Mouse (Mus musculus) forelimb bud, embryonic 11.5 days (tissue): Measurements from ENCODE around the gene Capn2.

Experiments used
- DNase-seq: peaks from one replicate; pipeline ENCODE4 v3.0.0-alpha.2; 2012; ENCODE audit warnings: low read depth, low spot score

Gene Capn2

DNA sequence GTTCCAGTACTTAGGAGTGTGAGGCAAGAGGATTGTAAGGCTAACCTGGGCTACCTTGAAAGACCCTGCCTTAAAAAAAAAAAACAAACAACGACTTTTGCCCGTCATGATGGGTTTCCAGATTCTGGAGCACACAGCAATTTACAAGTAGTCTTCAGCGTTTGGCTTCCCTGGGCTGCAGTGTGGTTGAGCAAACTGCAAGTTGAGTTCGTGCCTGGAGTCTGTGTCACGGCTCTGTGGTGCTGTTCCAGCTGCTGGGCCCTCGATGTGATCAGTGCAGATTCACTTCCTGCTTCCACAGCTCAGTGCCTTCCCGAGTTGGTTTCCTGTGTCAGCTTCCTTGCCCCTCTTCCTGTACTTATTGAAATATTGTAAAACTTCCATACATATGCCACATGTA is 56.1 kb downstream of the Capn2 start:
- no peak for DNase-seq

DNA sequence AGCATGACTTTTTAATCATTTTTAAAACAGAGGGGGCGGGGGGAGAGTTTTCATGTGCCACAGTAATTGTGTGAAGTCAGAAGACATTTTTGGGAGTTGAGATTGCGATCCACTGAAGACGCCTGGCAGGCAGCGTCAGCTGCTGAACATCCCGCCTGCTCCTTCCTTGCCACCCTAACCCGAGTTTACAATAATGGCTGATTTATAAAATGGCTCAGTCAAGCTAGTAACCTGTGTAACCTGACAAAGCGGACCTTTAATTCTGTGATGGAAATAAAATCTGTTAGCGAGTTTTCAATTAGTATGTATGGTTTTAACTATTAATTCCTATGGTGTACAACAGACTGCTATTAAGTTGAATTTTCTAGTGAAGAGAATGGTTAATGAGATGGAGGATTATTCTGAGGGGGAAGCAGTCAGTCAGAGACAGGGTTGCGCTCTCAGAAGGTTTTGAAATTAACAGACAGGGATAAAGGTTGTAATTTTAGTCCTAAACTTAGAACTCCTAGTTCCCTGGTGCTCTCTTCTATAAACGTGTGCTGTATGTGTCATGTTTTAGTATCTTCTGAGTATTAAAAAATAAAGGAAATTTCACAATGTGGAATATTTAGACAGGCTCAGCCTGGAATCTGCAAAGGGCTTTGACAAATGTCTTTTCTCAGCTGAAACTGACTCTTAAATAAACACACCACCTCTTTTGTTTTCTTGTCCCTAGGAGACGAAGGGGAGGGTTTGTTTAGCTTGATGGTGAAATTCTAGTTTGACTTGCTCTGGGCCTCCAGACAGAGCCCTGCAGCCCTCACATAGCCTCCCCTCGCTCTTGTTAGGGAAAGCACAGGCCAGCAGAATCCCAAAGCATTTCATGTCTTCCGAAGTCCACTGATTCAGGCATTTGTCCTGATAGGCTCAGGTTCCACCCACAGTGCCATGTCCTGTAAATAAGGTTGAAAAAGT is 56.8 kb downstream of the Capn2 start:
- DNase-seq: no peak

GRCm38 (mm10) chr1:182459436-182459835 is 58.0 kb downstream of the Capn2 start:
- no peak for DNase-seq

DNA sequence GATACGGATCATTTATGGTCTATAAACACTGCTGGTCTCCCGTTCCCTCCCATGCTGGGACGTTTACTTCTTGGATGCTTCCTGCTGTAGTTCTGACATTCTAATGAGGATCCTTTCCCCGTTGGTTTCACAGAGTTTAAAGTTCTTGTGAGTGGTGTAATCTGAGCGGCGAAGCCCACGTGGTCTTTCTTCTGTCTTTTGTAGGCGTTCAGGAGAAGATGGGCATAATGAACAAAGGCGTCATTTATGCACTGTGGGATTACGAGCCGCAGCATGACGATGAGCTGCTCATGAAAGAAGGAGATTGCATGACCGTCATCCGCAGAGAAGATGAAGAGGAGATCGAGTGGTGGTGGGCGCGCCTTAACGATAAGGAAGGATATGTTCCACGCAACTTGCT is 58.9 kb downstream of the Capn2 start:
- no peak for DNase-seq

DNA sequence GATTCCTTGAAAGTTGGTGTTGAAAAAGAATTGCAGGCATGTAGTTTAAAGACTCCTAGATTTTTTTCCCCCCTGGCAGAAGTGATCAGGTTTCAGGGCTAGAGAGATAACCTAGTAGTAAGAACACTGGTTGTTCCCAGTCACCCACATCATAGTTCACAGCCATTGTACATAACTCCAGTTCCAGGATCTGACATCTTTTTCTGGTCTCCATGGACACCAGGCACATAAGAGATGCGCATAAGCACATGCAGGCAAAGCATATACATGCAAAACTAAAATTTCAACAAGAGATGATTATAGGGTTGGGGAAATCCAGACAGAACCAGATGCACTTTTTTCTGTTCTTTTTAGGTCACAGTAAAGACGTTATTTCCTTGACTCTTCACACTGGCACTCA is 62.3 kb downstream of the Capn2 start:
- DNase-seq: no peak

- DNase-seq: no peak
Measured at GRCm38 (mm10) chr1:182452473-182452872, 64.9 kb downstream of the Capn2 start.

- no peak for DNase-seq
Measured at GRCm38 (mm10) chr1:182448276-182449035, 69.0 kb downstream of the Capn2 start.

DNA sequence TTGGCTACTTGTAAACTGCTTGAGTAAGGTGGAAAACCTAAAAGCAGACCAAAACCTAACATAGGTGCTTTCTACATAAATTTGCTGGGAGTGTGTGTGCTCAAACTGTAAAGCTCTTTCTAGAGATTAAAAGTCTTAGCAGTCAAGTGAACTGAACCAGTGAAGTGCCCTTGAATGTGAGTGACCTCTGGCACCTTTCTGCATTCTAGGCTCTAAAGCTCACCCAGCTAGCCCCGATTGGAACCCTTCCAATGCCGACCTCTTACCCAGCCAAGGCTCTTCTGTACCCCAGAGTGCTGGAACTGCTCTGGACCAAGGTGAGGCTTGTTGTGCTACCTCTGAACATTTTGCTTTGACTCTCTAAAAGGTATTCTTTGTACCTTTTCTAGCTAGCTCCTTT is 73.3 kb downstream of the Capn2 start:
- DNase-seq: no peak

DNA sequence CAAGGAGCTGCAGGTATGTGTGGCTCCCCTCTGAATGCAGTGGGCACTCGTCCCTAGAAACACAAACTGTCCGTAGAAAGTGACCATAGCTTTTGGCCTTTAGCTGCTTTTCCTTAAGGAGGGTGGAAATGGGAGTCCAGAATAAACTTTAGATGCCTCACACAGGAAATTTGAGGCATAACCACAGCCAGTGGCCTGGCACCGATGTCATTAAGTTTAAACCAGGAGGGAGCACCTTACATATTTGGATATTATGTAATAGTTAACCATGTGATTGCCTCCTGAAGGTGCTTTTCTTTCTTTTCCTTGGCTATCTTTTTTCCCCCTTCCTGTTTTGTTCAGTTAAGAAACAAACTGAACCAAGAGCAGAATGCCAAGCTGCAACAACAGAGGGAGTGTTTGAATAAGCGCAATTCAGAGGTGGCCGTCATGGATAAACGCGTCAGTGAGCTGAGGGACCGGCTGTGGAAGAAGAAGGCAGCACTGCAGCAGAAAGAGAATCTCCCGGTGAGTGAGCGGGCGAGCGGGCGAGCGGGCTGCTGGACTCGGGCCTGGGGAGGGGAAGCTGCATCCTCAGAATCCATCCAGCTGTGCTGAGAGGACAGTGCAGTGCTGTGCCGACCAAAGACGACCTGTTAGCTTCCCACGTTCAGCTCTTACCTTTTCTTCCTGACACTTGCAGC is 75.5 kb downstream of the Capn2 start:
- DNase-seq: no peak

- DNase-seq: no peak
Measured at GRCm38 (mm10) chr1:182439546-182440222, 77.7 kb downstream of the Capn2 start.

- DNase-seq: no peak
Measured at GRCm38 (mm10) chr1:182436746-182437145, 80.7 kb downstream of the Capn2 start.

GRCm38 (mm10) chr1:182432059-182432458 is 85.3 kb downstream of the Capn2 start:
- DNase-seq: no peak

- no peak for DNase-seq
Measured at GRCm38 (mm10) chr1:182430676-182431075, 86.7 kb downstream of the Capn2 start.

GRCm38 (mm10) chr1:182429826-182430225 is 87.6 kb downstream of the Capn2 start:
- DNase-seq: no peak

DNA sequence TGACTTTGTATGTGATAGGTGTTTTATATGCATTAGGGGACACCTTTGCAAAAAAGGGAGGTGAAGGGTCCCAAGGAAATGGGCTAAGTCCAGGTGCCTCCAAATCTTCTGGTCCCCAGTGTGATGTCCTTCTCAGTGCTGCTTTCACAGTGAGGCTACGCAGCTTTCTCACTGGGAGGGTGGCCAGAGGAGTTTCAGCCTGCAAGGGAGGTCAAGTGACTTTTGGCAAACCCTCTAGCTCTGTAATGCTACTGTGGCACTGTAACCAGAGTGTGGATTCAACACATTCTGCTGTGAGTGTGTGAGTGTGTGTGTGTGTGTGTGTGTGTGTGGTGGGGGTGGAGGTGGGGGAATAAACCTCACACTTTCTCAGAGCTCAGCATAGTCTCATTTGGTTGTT is 90.0 kb downstream of the Capn2 start:
- no peak for DNase-seq

GRCm38 (mm10) chr1:182426444-182426843 is 91.0 kb downstream of the Capn2 start:
- no peak for DNase-seq

DNA sequence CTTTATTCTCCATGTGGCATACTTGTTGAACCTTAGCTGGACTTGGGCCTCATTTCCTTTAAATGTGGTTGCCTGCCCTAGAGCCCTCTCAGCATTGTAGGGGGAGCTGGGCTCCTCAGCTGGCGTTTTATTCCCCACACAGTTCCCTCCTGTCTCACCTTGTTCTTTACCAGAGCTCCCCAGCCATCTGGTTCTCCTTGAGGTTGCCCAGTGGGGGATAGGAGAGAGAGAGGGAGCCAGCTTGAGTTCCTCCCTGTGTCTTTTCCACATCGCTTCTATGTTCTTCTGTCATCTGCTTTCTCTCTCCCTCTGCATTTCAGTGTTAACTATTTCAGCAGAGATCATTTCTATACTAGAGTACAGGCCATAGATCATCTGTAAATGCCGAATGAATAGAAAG is 92.2 kb downstream of the Capn2 start:
- DNase-seq: no peak

GRCm38 (mm10) chr1:182424274-182424673 is 93.1 kb downstream of the Capn2 start:
- no peak for DNase-seq

- DNase-seq: no peak
Measured at GRCm38 (mm10) chr1:182419481-182419880, 97.9 kb downstream of the Capn2 start.
